Mouse (Mus musculus) cerebellum, adult 11-12 months (tissue): ENCODE data around the gene Shisa3.

Experiments used
- DNase-seq: peaks from one replicate; pipeline ENCODE4 v3.0.0; 2022

The Shisa3 gene

GRCm38 (mm10) chr5:67633831-67634268, 26.2 kb downstream of the Shisa3 start:
- no peak for DNase-seq

- DNase-seq: no peak
Observed at GRCm38 (mm10) chr5:67634339-67634738, 26.7 kb downstream of the Shisa3 start.

GRCm38 (mm10) chr5:67640596-67641312, 33.1 kb downstream of the Shisa3 start:
- DNase-seq: no peak

- no peak for DNase-seq
Observed at GRCm38 (mm10) chr5:67641406-67642120, 33.9 kb downstream of the Shisa3 start.

- no peak for DNase-seq
Observed at GRCm38 (mm10) chr5:67643537-67644255, 36.0 kb downstream of the Shisa3 start.

GRCm38 (mm10) chr5:67646756-67647529, 39.3 kb downstream of the Shisa3 start:
- DNase-seq: no peak

GRCm38 (mm10) chr5:67647568-67647967, 39.9 kb downstream of the Shisa3 start:
- no peak for DNase-seq

- no peak for DNase-seq
Observed at GRCm38 (mm10) chr5:67649156-67649555, 41.5 kb downstream of the Shisa3 start.

- no peak for DNase-seq
Observed at GRCm38 (mm10) chr5:67650021-67650420, 42.3 kb downstream of the Shisa3 start.

GRCm38 (mm10) chr5:67652468-67652867, 44.8 kb downstream of the Shisa3 start:
- no peak for DNase-seq

- DNase-seq: no peak
Observed at GRCm38 (mm10) chr5:67653543-67653942, 45.9 kb downstream of the Shisa3 start.

- peak; percentile 32 for DNase-seq
Observed at GRCm38 (mm10) chr5:67654572-67654971, 46.9 kb downstream of the Shisa3 start.

- DNase-seq: no peak
Observed at GRCm38 (mm10) chr5:67655696-67656519, 48.2 kb downstream of the Shisa3 start.

GRCm38 (mm10) chr5:67656821-67657259, 49.2 kb downstream of the Shisa3 start:
- no peak for DNase-seq

- DNase-seq: no peak
Observed at GRCm38 (mm10) chr5:67659864-67660263, 52.2 kb downstream of the Shisa3 start.

- no peak for DNase-seq
Observed at GRCm38 (mm10) chr5:67662715-67663114, 55.0 kb downstream of the Shisa3 start.

GRCm38 (mm10) chr5:67669436-67669896, 61.8 kb downstream of the Shisa3 start:
- peak; percentile 26 for DNase-seq

GRCm38 (mm10) chr5:67670158-67670557, 62.5 kb downstream of the Shisa3 start:
- no peak for DNase-seq

- no peak for DNase-seq
Observed at GRCm38 (mm10) chr5:67673008-67673407, 65.3 kb downstream of the Shisa3 start.
